Mouse (Mus musculus) bone marrow, adult 2 months (tissue): ENCODE data around the gene Card6.

Experiments
- CTCF ChIP-seq: fragments of 200-500 bp; IDR thresholded peaks from 2 replicates; pipeline ENCODE4 v1.5.1; 2011; ENCODE audit warnings: low read length, control low read depth; ENCODE audit not compliant: control insufficient read depth, insufficient read depth
- POLR2A ChIP-seq: fragments of 200-500 bp; IDR thresholded peaks from 2 replicates; pipeline ENCODE4 v1.6.1; 2011; ENCODE audit warnings: low read depth, mild to moderate bottlenecking, control low read depth, low read length, borderline replicate concordance; ENCODE audit not compliant: control insufficient read depth

DNA sequence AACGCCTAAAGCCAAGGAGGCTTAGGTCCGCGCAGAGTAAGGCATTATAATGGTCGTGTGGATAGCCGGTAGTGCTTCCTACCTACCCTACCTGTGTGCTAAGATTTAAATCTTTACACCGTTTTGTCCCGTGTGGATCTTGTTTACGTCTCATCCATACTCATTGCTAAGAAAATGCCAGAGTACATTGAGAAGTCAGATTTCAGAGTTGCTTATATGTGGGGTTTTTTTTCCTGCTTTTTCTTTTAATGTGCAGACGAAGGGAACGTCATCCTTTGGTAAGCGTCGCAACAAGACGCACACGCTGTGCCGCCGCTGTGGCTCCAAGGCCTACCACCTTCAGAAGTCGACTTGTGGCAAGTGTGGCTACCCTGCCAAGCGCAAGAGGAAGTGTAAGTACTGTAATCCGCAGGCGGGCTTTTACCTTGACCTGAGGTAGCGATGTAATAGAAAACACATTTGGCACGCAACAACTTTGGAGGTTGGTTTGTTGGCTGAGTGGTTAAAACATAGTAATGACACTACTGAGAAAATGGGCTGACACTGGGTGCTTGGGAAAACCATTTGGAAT, 8.8 kb upstream of the Card6 start:
- TF ChIP-seq POLR2A = no peak
- TF ChIP-seq CTCF = no peak
